Mouse (Mus musculus): ENCODE measurements around the gene Inpp5k. TPM values are rescaled to one million over a fixed set of nuclear protein-coding genes. Genes with fewer than 3 reads are reported as not detected.
"Not testable (repeated sequence)": the region's sequence is repeated elsewhere in the genome, so short reads cannot be mapped to it uniquely, and the experiment has no call there.

Inpp5k gene
- total and polyA plus RNA-seq, 2 experiments from 2014 or later, result 29.2 to 64.6 TPM

GRCm38 (mm10) chr11:75693570-75693969, 62.8 kb downstream of the Inpp5k start:
- Histone ChIP-seq H3K9ac (replicated peaks; ENCODE audit: low read depth, low read length) (no peak overlapping the region), H3K4me1 (ENCODE audit: control insufficient read depth, insufficient read depth) (no peaks in the 10 kb centered on the region), H3K9me3 (replicated peaks; ENCODE audit: control insufficient read depth, low read length) (no peaks in the 10 kb centered on the region), H3K27ac (ENCODE audit: low read depth) (no peak overlapping the region), H3K4me3 (ENCODE audit: low read depth, low read length) (no peak overlapping the region), H3K27me3 (ENCODE audit: control insufficient read depth, insufficient read depth, low read length) (no peaks in the 10 kb centered on the region), H3K36me3 (replicated peaks; ENCODE audit: control insufficient read depth, insufficient read depth, low read length) (peaks cover 68% of the 10 kb centered on the region), H3K4me2 (ENCODE audit: low read depth, low read length) (no peak overlapping the region)
- 86% methylated on average over 5 of the region's 5 CpGs for WGBS
- ATAC-seq (ENCODE audit: insufficient read depth, low read depth) (no peak), DNase-seq (ENCODE audit: low spot score) (no peak)
- TF ChIP-seq EP300 (IDR thresholded peaks at IDR 0.05; ENCODE audit: low read depth) (no peak), CTCF (IDR thresholded peaks at IDR 0.05; ENCODE audit: low read depth) (no peak)

GRCm38 (mm10) chr11:75697464-75697863, 66.7 kb downstream of the Inpp5k start:
- peaks cover 88% of the 10 kb centered on the region for H3K36me3 ChIP-seq (replicated peaks; ENCODE audit: control insufficient read depth, insufficient read depth, low read length)
- not testable (repeated sequence) for H3K27me3 ChIP-seq (ENCODE audit: control insufficient read depth, insufficient read depth, low read length); H3K4me1 ChIP-seq (ENCODE audit: control insufficient read depth, insufficient read depth); H3K9me3 ChIP-seq (replicated peaks; ENCODE audit: control insufficient read depth, low read length); DNase-seq (ENCODE audit: low spot score); H3K9ac ChIP-seq (replicated peaks; ENCODE audit: low read depth, low read length); H3K4me2 ChIP-seq (ENCODE audit: low read depth, low read length); H3K4me3 ChIP-seq (ENCODE audit: low read depth, low read length); ATAC-seq (ENCODE audit: insufficient read depth, low read depth); H3K27ac ChIP-seq (ENCODE audit: low read depth)
- WGBS, result 93% methylated on average over 3 of the region's 3 CpGs

Other genes with a start within 250 kb of the Inpp5k start
- gene Serpinf1, start 208.3 kb upstream of the Inpp5k start, total RNA-seq (2014; rRNA removed; ENCODE audit: low replicate concordance), result 27.3 and 112 TPM in 2 replicates
- 20.4 and 24.4 TPM in 2 replicates for gene Serpinf1, start 208.3 kb upstream of the Inpp5k start, polyA plus RNA-seq (2015; fragmentation: Nextera tagmentation; extraction: Ambion mirVana)
- 1.2 and 2.4 TPM in 2 replicates for gene Serpinf2, start 191.4 kb upstream of the Inpp5k start, total RNA-seq (2014; rRNA removed; ENCODE audit: low replicate concordance)
- not detected in 2 replicates for gene Serpinf2, start 191.4 kb upstream of the Inpp5k start, polyA plus RNA-seq (2015; fragmentation: Nextera tagmentation; extraction: Ambion mirVana)
- gene Wdr81, start 176.3 kb upstream of the Inpp5k start, total RNA-seq (2014; rRNA removed; ENCODE audit: low replicate concordance), result 11.8 and 12.0 TPM in 2 replicates
- gene Wdr81, start 176.3 kb upstream of the Inpp5k start, polyA plus RNA-seq (2015; fragmentation: Nextera tagmentation; extraction: Ambion mirVana), result 2.0 and 2.2 TPM in 2 replicates
- gene Tlcd2, start 169.3 kb upstream of the Inpp5k start, total RNA-seq (2014; rRNA removed; ENCODE audit: low replicate concordance), result 9.2 and 25.3 TPM in 2 replicates
- gene Tlcd2, start 169.3 kb upstream of the Inpp5k start, polyA plus RNA-seq (2015; fragmentation: Nextera tagmentation; extraction: Ambion mirVana), result 14.2 and 16.9 TPM in 2 replicates
- 73.8 and 79.8 TPM in 2 replicates for gene Prpf8, start 144.2 kb upstream of the Inpp5k start, total RNA-seq (2014; rRNA removed; ENCODE audit: low replicate concordance)
- gene Prpf8, start 144.2 kb upstream of the Inpp5k start, polyA plus RNA-seq (2015; fragmentation: Nextera tagmentation; extraction: Ambion mirVana), result 15.2 and 17.0 TPM in 2 replicates
- 41.5 and 50.8 TPM in 2 replicates for gene Rilp, start 120.9 kb upstream of the Inpp5k start, total RNA-seq (2014; rRNA removed; ENCODE audit: low replicate concordance)
- gene Rilp, start 120.9 kb upstream of the Inpp5k start, polyA plus RNA-seq (2015; fragmentation: Nextera tagmentation; extraction: Ambion mirVana), result 27.1 and 30.2 TPM in 2 replicates
- gene Scarf1, start 117.4 kb upstream of the Inpp5k start, total RNA-seq (2014; rRNA removed; ENCODE audit: low replicate concordance), result 20.2 and 21.6 TPM in 2 replicates
- gene Scarf1, start 117.4 kb upstream of the Inpp5k start, polyA plus RNA-seq (2015; fragmentation: Nextera tagmentation; extraction: Ambion mirVana), result 9.6 and 10.0 TPM in 2 replicates
- 3.6 and 6.0 TPM in 2 replicates for gene Slc43a2, start 99.3 kb upstream of the Inpp5k start, total RNA-seq (2014; rRNA removed; ENCODE audit: low replicate concordance)
- gene Slc43a2, start 99.3 kb upstream of the Inpp5k start, polyA plus RNA-seq (2015; fragmentation: Nextera tagmentation; extraction: Ambion mirVana), result 4.5 and 4.8 TPM in 2 replicates
- 58.4 and 59.6 TPM in 2 replicates for gene Pitpna, start 42.9 kb upstream of the Inpp5k start, total RNA-seq (2014; rRNA removed; ENCODE audit: low replicate concordance)
- 74.0 and 76.8 TPM in 2 replicates for gene Pitpna, start 42.9 kb upstream of the Inpp5k start, polyA plus RNA-seq (2015; fragmentation: Nextera tagmentation; extraction: Ambion mirVana)
- 127 and 143 TPM in 2 replicates for gene Myo1c, start 19.5 kb downstream of the Inpp5k start, total RNA-seq (2014; rRNA removed; ENCODE audit: low replicate concordance)
- gene Myo1c, start 19.5 kb downstream of the Inpp5k start, polyA plus RNA-seq (2015; fragmentation: Nextera tagmentation; extraction: Ambion mirVana), result 40.4 and 45.2 TPM in 2 replicates
- gene Crk, start 48.3 kb downstream of the Inpp5k start, total RNA-seq (2014; rRNA removed; ENCODE audit: low replicate concordance), result 57.0 and 74.0 TPM in 2 replicates
- 70.8 and 88.4 TPM in 2 replicates for gene Crk, start 48.3 kb downstream of the Inpp5k start, polyA plus RNA-seq (2015; fragmentation: Nextera tagmentation; extraction: Ambion mirVana)
- 112 and 120 TPM in 2 replicates for gene Ywhae, start 101.9 kb downstream of the Inpp5k start, total RNA-seq (2014; rRNA removed; ENCODE audit: low replicate concordance)
- 553 and 573 TPM in 2 replicates for gene Ywhae, start 101.9 kb downstream of the Inpp5k start, polyA plus RNA-seq (2015; fragmentation: Nextera tagmentation; extraction: Ambion mirVana)
- 0.62 TPM in 1 of 2 replicates, not detected in the other for gene Doc2b, start 165.1 kb downstream of the Inpp5k start, total RNA-seq (2014; rRNA removed; ENCODE audit: low replicate concordance)
- 0.03 and 0.04 TPM in 2 replicates for gene Doc2b, start 165.1 kb downstream of the Inpp5k start, polyA plus RNA-seq (2015; fragmentation: Nextera tagmentation; extraction: Ambion mirVana)

All from heart, postnatal 0 days (tissue).